Mouse (Mus musculus) limb, embryonic 14.5 days (tissue): ENCODE data around the gene Rexo2. TPM values are rescaled to one million over a fixed set of nuclear protein-coding genes. Genes with fewer than 3 reads are reported as not detected.

ENCODE experiments used
- ATAC-seq: fragments of 200-750 bp; cut with Nextera tagmentation; 2 replicates; pipeline ENCODE4 v1.8.0; 2017; ENCODE audit warnings: low read depth, moderate number of reproducible peaks, moderate TSS enrichment; ENCODE audit not compliant: low FRiP score
- DNase-seq: peaks from one replicate; pipeline ENCODE4 v3.0.0-alpha.2; 2015; ENCODE audit warnings: low spot score
- H3K27ac ChIP-seq: fragments of 300-500 bp; sonication (generic); replicated peaks from 2 replicates; pipeline ENCODE4 v1.5.1; 2014; ENCODE audit warnings: low read depth, mild to moderate bottlenecking, low read length, moderate library complexity, mixed read lengths
- H3K27me3 ChIP-seq: fragments of 300-500 bp; sonication (generic); 2 replicates; pipeline ENCODE4 v1.6.1; 2014; ENCODE audit warnings: low read length, mixed read lengths; ENCODE audit not compliant: control insufficient read depth, insufficient read depth
- H3K36me3 ChIP-seq: fragments of 300-500 bp; sonication (generic); 2 replicates; pipeline ENCODE4 v1.6.1; 2014; ENCODE audit warnings: mild to moderate bottlenecking, low read length, moderate library complexity, mixed read lengths; ENCODE audit not compliant: control insufficient read depth, insufficient read depth
- H3K4me1 ChIP-seq: fragments of 300-500 bp; sonication (generic); 2 replicates; pipeline ENCODE4 v1.6.1; 2014; ENCODE audit warnings: antibody characterized with exemption, low read length, mixed read lengths; ENCODE audit not compliant: control insufficient read depth, insufficient read depth
- H3K4me2 ChIP-seq: fragments of 300-500 bp; sonication (generic); replicated peaks from 2 replicates; pipeline ENCODE4 v1.6.1; 2014; ENCODE audit warnings: low read depth, mild to moderate bottlenecking, low read length, moderate library complexity; ENCODE audit not compliant: severe bottlenecking
- H3K4me3 ChIP-seq: fragments of 300-500 bp; sonication (generic); replicated peaks from 2 replicates; pipeline ENCODE4 v1.5.1; 2014; ENCODE audit warnings: low read length
- H3K9ac ChIP-seq: fragments of 300-500 bp; sonication (generic); 2 replicates; pipeline ENCODE4 v1.6.1; 2014; ENCODE audit warnings: mild to moderate bottlenecking, low read depth, low read length, moderate library complexity; ENCODE audit not compliant: severe bottlenecking
- H3K9me3 ChIP-seq: fragments of 300-500 bp; sonication (generic); 2 replicates; pipeline ENCODE4 v1.6.1; 2016; ENCODE audit warnings: low read length; ENCODE audit not compliant: control insufficient read depth
- POLR2A ChIP-seq: fragments of 200-500 bp; IDR thresholded peaks from 2 replicates; pipeline ENCODE4 v1.8.0; 2012; ENCODE audit warnings: inconsistent platforms, mild to moderate bottlenecking, moderate library complexity, borderline replicate concordance; ENCODE audit not compliant: insufficient read depth, insufficient read length; ENCODE audit errors: extremely low read depth
- WGBS: fragments of 180-500 bp; shearing (Covaris S2); extraction: QIAGEN DNeasy Blood & Tissue Kit; methylation state at CpG from one replicate; pipeline ENCODE4 v1.1.7; 2014; 5-methylcytosine and 5-hydroxymethylcytosine counted together
- microRNA-seq: library from miRNA; unstranded; fragments of <30 nt; microRNA quantifications from one replicate; pipeline ENCODE4, GENCODE M21; 2016
- polyA plus RNA-seq, 2 experiments: library from polyadenylated mRNA; depleted of rRNA in 1 of 2; stranded (reverse) in 1 of 2; unstranded in 1 of 2; fragments of >200 nt; fragmentation: Nextera tagmentation in 1 of 2; extraction: Ambion mirVana in 1 of 2; gene quantifications; 2 replicates each; pipeline versions ENCODE4 v1.2.1 to v1.2.3; 2012 to 2014

Gene Rexo2
- polyA plus RNA-seq, 2 experiments = 111 to 119 TPM

GRCm38 (mm10) chr9:48421561-48421960, 58.9 kb downstream of the Rexo2 start:
- no peak for TF ChIP-seq POLR2A
- Histone ChIP-seq H3K9ac (no peak overlapping the region), H3K27me3 (no peaks in the 10 kb centered on the region), H3K27ac (no peak overlapping the region), H3K4me1 (no peaks in the 10 kb centered on the region), H3K4me2 (no peak overlapping the region), H3K4me3 (no peak overlapping the region), H3K36me3 (no peaks in the 10 kb centered on the region), H3K9me3 (no peaks in the 10 kb centered on the region)
- 84% methylated on average over 2 of the region's 2 CpGs for WGBS
- no peak for DNase-seq
- no peak for ATAC-seq

- Histone ChIP-seq H3K36me3 (no peaks in the 10 kb centered on the region), H3K27ac (no peak overlapping the region), H3K27me3 (no peaks in the 10 kb centered on the region), H3K4me2 (no peak overlapping the region), H3K9ac (no peak overlapping the region), H3K4me1 (no peaks in the 10 kb centered on the region), H3K4me3 (no peak overlapping the region), H3K9me3 (no peaks in the 10 kb centered on the region)
- no peak for TF ChIP-seq POLR2A
- ATAC-seq (no peak), DNase-seq (no peak)
- 82% methylated on average over 2 of the region's 2 CpGs for WGBS
Measured at GRCm38 (mm10) chr9:48421029-48421428, 59.4 kb downstream of the Rexo2 start.

- WGBS = 84% methylated on average over 7 of the region's 7 CpGs
- Histone ChIP-seq H3K9ac (no peak overlapping the region), H3K9me3 (no peaks in the 10 kb centered on the region), H3K27me3 (no peaks in the 10 kb centered on the region), H3K36me3 (no peaks in the 10 kb centered on the region), H3K27ac (no peak overlapping the region), H3K4me2 (no peak overlapping the region), H3K4me1 (no peaks in the 10 kb centered on the region), H3K4me3 (no peak overlapping the region)
- DNase-seq = no peak
- no peak for ATAC-seq
- TF ChIP-seq POLR2A = no peak
Measured at GRCm38 (mm10) chr9:48420437-48420836, 60.0 kb downstream of the Rexo2 start.

- TF ChIP-seq POLR2A = no peak
- ATAC-seq (no peak), DNase-seq (no peak)
- Histone ChIP-seq H3K9ac (no peak overlapping the region), H3K4me3 (no peak overlapping the region), H3K36me3 (no peaks in the 10 kb centered on the region), H3K27ac (no peak overlapping the region), H3K4me2 (no peak overlapping the region), H3K9me3 (no peaks in the 10 kb centered on the region), H3K4me1 (peaks cover 9% of the 10 kb centered on the region), H3K27me3 (no peaks in the 10 kb centered on the region)
- 76% methylated on average over 8 of the region's 8 CpGs for WGBS
Measured at GRCm38 (mm10) chr9:48418829-48419228, 61.6 kb downstream of the Rexo2 start.

Small RNA genes lying within 50 kb of the gene (microRNA-seq; reads per million reads assigned to microRNA genes)
- not detected for gene Gm23653

Other genes with a start within 250 kb of the Rexo2 start
- gene Nxpe2, start 127.2 kb downstream of the Rexo2 start, polyA plus RNA-seq (2012; rRNA removed) = 2.0 TPM in 2 replicates
- 1.4 and 2.4 TPM in 2 replicates for gene Nxpe2, start 127.2 kb downstream of the Rexo2 start, polyA plus RNA-seq (2014; fragmentation: Nextera tagmentation; extraction: Ambion mirVana)
- 51.5 and 54.7 TPM in 2 replicates for gene Rbm7, start 14.7 kb upstream of the Rexo2 start, polyA plus RNA-seq (2012; rRNA removed)
- gene Rbm7, start 14.7 kb upstream of the Rexo2 start, polyA plus RNA-seq (2014; fragmentation: Nextera tagmentation; extraction: Ambion mirVana) = 115 and 122 TPM in 2 replicates
- 21.6 and 34.3 TPM in 2 replicates for gene Gm5617, start 14.8 kb upstream of the Rexo2 start, polyA plus RNA-seq (2012; rRNA removed)
- gene Gm5617, start 14.8 kb upstream of the Rexo2 start, polyA plus RNA-seq (2014; fragmentation: Nextera tagmentation; extraction: Ambion mirVana) = 39.5 and 39.8 TPM in 2 replicates
- 2.9 and 3.1 TPM in 2 replicates for gene Nnmt, start 124.5 kb upstream of the Rexo2 start, polyA plus RNA-seq (2012; rRNA removed)
- gene Nnmt, start 124.5 kb upstream of the Rexo2 start, polyA plus RNA-seq (2014; fragmentation: Nextera tagmentation; extraction: Ambion mirVana) = 11.2 and 13.4 TPM in 2 replicates